Mouse (Mus musculus): ENCODE data around the gene Grm5. TPM values are rescaled to one million over a fixed set of nuclear protein-coding genes. Genes with fewer than 3 reads are reported as not detected.

Gene Grm5
- polyA plus RNA-seq, 1 experiment from 2014 or later, result 0.13 TPM

GRCm38 (mm10) chr7:88116724-88117409 lies 532.9 kb downstream of the Grm5 start:
- Histone ChIP-seq H3K27ac (no peak overlapping the region), H3K4me1 (replicated peaks) (no peaks in the 10 kb centered on the region), H3K9me3 (no peaks in the 10 kb centered on the region), H3K27me3 (replicated peaks) (no peaks in the 10 kb centered on the region), H3K9ac (no peak overlapping the region), H3K4me2 (replicated peaks) (no peak overlapping the region), H3K36me3 (no peaks in the 10 kb centered on the region), H3K4me3 (replicated peaks) (no peak overlapping the region)
- 69% methylated on average over 6 of the region's 6 CpGs for WGBS
- no peak for ATAC-seq

GRCm38 (mm10) chr7:88128080-88128848 lies 544.3 kb downstream of the Grm5 start:
- WGBS, result 62% methylated on average over 8 of the region's 8 CpGs

GRCm38 (mm10) chr7:88129536-88130487 lies 545.8 kb downstream of the Grm5 start:
- 10% methylated on average over 41 of the region's 41 CpGs for WGBS
- Histone ChIP-seq H3K4me1 (replicated peaks) (peaks cover 8% of the 10 kb centered on the region), H3K9me3 (no peaks in the 10 kb centered on the region), H3K27ac (no peak overlapping the region), H3K9ac (0 out of 2 replicates have a peak overlapping the region, but pooled peaks have one; percentile 17), H3K4me3 (replicated peaks) (peak overlapping the region; percentile 34), H3K36me3 (no peaks in the 10 kb centered on the region), H3K4me2 (replicated peaks) (peak overlapping the region; percentile 80), H3K27me3 (replicated peaks) (peaks cover 15% of the 10 kb centered on the region)
- ATAC-seq, result peak; percentile 76

More at GRCm38 (mm10) chr7:88128080-88128848, 544.3 kb downstream of the Grm5 start:
- Histone ChIP-seq H3K4me2 (replicated peaks) (no peak overlapping the region), H3K36me3 (no peaks in the 10 kb centered on the region), H3K9ac (no peak overlapping the region), H3K9me3 (no peaks in the 10 kb centered on the region), H3K27ac (no peak overlapping the region), H3K4me1 (replicated peaks) (peaks cover 8% of the 10 kb centered on the region), H3K27me3 (replicated peaks) (peaks cover 15% of the 10 kb centered on the region), H3K4me3 (replicated peaks) (no peak overlapping the region)
- no peak for ATAC-seq

- WGBS, result 35% methylated on average over 22 of the region's 22 CpGs
- 0 out of 2 replicates have a peak overlapping the region, but pooled peaks have one; percentile 17 for H3K9ac ChIP-seq
Measured at GRCm38 (mm10) chr7:88130488-88130849, 546.5 kb downstream of the Grm5 start.

GRCm38 (mm10) chr7:88159542-88160241 lies 575.7 kb downstream of the Grm5 start:
- H3K36me3 ChIP-seq, result no peaks in the 10 kb centered on the region
- no peak overlapping the region for H3K9ac ChIP-seq
- H3K27me3 ChIP-seq (replicated peaks), result no peaks in the 10 kb centered on the region
- 78% methylated on average over 1 of the region's 1 CpGs for WGBS
- no peaks in the 10 kb centered on the region for H3K4me1 ChIP-seq (replicated peaks)
- H3K4me2 ChIP-seq (replicated peaks), result no peak overlapping the region
- ATAC-seq, result no peak
- no peak overlapping the region for H3K27ac ChIP-seq
- H3K9me3 ChIP-seq, result no peaks in the 10 kb centered on the region
- no peak overlapping the region for H3K4me3 ChIP-seq (replicated peaks)

More at GRCm38 (mm10) chr7:88130488-88130849, 546.5 kb downstream of the Grm5 start:
- Histone ChIP-seq H3K36me3 (no peaks in the 10 kb centered on the region), H3K27me3 (replicated peaks) (peaks cover 15% of the 10 kb centered on the region), H3K4me2 (replicated peaks) (peak overlapping the region; percentile 80), H3K4me3 (replicated peaks) (peak overlapping the region; percentile 34), H3K9me3 (no peaks in the 10 kb centered on the region), H3K27ac (no peak overlapping the region), H3K4me1 (replicated peaks) (peaks cover 8% of the 10 kb centered on the region)
- ATAC-seq, result no peak

- WGBS, result 88% methylated on average over 2 of the region's 2 CpGs
- ATAC-seq, result no peak
- no peaks in the 10 kb centered on the region for H3K9me3 ChIP-seq
- H3K27me3 ChIP-seq (replicated peaks), result no peaks in the 10 kb centered on the region
- no peaks in the 10 kb centered on the region for H3K4me1 ChIP-seq (replicated peaks)
- H3K36me3 ChIP-seq, result no peaks in the 10 kb centered on the region
- H3K9ac ChIP-seq, result no peak overlapping the region
- no peak overlapping the region for H3K27ac ChIP-seq
- H3K4me2 ChIP-seq (replicated peaks), result no peak overlapping the region
- H3K4me3 ChIP-seq (replicated peaks), result no peak overlapping the region
Measured at GRCm38 (mm10) chr7:88161586-88161985, 577.6 kb downstream of the Grm5 start.

Other genes starting within 250 kb of the Grm5 start
- not detected in 2 replicates for gene Tyr, start 90.7 kb upstream of the Grm5 start, polyA plus RNA-seq (2015; fragmentation: Nextera tagmentation; extraction: Ambion mirVana)